Mouse (Mus musculus) lung, adult 2 months (tissue): Measurements from ENCODE around the gene Slc22a16. TPM values are rescaled to one million over a fixed set of nuclear protein-coding genes. Genes with fewer than 3 reads are reported as not detected.

ENCODE experiments used
- DNase-seq: peaks from one replicate; pipeline ENCODE4 v3.0.0; 2022
- H3K4me1 ChIP-seq: fragments of 200-500 bp; 2 replicates; pipeline ENCODE4 v1.6.1; 2011; ENCODE audit warnings: low read length; ENCODE audit not compliant: control insufficient read depth, insufficient read depth
- H3K4me3 ChIP-seq: fragments of 200-500 bp; replicated peaks from 2 replicates; pipeline ENCODE3; 2011; ENCODE audit warnings: low read depth, mild to moderate bottlenecking, control low read depth, low read length; ENCODE audit errors: extremely low read depth
- CTCF ChIP-seq: fragments of 200-500 bp; IDR thresholded peaks from 2 replicates; pipeline ENCODE4 v1.5.1; 2011; ENCODE audit warnings: mild to moderate bottlenecking, low read length, control low read depth; ENCODE audit not compliant: insufficient read depth
- POLR2A ChIP-seq: fragments of 200-500 bp; IDR thresholded peaks from 2 replicates; pipeline ENCODE4 v1.6.1; 2011; ENCODE audit warnings: low read depth, mild to moderate bottlenecking, control low read depth, low read length, borderline replicate concordance; ENCODE audit errors: extremely low read depth
- WGBS: fragments of 180-500 bp; shearing (Covaris S2); methylation state at CpG from one replicate; pipeline ENCODE4 v1.1.7; 2018; 5-methylcytosine and 5-hydroxymethylcytosine counted together
- polyA plus RNA-seq: library from polyadenylated mRNA; depleted of rRNA; stranded (reverse); fragments of >200 nt; gene quantifications from 2 replicates; pipeline ENCODE4 v1.2.3, GENCODE M21; 2012

The Slc22a16 gene
- polyA plus RNA-seq, 1 experiment = not detected

DNA sequence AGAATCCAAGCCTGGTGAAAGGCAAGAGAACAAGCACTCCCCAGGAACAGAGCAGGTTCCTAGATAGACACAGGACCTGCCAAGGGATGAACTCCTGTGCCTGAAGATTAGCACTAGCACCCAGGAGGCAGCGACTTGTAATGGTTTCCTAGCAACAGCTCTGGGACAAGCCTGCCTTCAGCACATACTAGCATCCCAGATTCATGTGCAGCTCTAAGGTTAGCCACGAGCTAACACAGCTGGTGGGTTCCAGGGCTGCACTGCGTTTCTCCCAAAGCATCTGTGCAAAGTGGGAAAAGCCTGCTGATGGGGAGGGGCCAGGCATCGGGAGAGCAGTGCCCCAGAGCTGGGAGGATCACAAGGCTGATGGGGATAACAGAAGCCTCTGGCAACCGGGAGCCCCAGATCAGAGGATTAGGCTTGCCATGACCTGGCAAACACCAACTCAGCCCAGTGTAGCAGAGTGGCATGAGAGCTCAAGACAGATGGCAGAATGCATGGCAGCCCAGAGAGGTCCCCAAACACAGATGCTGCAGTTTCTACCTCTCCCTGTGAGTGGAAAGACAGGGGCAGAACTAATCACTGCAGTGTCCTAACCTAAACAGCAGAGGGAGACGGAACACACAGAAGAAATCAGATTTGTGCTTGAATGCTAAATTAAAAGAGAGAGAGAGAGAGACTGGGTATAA, 34.7 kb downstream of the Slc22a16 start:
- TF ChIP-seq CTCF (no peak), POLR2A (no peak)
- DNase-seq = no peak
- 51% methylated on average over 6 of the region's 6 CpGs for WGBS
- Histone ChIP-seq H3K4me3 (no peak overlapping the region), H3K4me1 (no peaks in the 10 kb centered on the region)

DNA sequence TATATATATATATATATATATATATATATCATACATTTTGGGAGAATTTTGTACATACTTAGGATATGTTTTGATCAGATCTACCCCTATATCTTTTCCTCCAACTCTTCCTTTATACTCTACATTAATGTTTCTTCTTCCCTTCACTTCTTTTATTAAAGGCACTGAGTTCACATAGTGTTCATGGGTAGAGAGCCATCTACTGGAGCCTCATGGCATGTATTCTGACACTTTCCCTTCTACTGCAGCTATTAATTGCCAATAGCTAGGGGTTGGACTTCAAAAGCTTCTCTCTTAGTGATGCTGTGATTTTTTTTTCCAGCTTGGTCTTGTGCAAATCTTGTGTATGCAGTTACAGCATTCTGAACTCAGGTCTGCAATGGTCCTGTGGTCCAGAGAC, 47.8 kb downstream of the Slc22a16 start:
- H3K4me3 ChIP-seq = no peak overlapping the region
- no peak for TF ChIP-seq CTCF
- no peak for TF ChIP-seq POLR2A
- no peak for DNase-seq

DNA sequence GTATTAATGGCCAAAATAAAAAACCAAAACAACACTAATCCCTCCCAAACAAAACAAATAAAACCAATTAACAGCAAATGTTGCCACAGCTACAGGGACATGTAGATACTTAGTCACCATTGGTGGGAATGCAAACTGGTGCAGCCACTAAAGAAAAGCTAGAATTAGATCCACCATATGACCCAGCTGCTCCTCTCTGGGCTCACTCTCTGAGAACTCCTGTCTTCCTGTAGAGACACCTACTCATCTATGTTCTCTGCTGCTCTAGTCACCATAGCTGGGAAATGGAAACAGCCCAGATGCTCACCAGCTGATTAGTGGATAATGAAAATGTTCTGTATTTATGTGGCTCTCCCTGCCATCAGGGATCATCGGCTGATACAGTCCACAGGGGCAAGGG, 49.6 kb downstream of the Slc22a16 start:
- no peak for DNase-seq
- WGBS = 77% methylated on average over 1 of the region's 1 CpGs
- no peak overlapping the region for H3K4me3 ChIP-seq
- no peaks in the 10 kb centered on the region for H3K4me1 ChIP-seq
- TF ChIP-seq POLR2A (no peak), CTCF (no peak)

More for the DNA sequence above, 47.8 kb downstream of the Slc22a16 start:
- no peaks in the 10 kb centered on the region for H3K4me1 ChIP-seq

DNA sequence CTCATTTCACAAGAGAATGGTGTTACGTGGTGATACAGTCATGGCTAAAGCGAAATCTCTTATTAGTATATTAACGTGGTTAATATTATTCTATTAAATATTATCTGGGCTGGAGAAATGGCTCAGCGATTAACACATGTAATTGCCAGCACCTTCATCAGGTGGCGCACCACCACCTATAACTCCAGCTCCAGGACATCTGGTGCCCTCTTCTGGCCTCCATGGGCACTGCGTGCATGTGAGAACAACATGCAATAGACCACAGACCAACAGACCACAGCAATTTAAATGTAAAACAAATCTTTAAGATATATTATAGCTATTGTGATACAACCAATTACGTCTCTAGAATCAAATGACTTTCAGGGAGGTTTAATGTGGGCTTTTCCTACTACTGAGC, 59.0 kb downstream of the Slc22a16 start:
- 75% methylated on average over 7 of the region's 7 CpGs for WGBS
- TF ChIP-seq POLR2A (no peak), CTCF (peak; percentile 71)
- peak; percentile 32 for DNase-seq
- H3K4me3 ChIP-seq = no peak overlapping the region
- no peaks in the 10 kb centered on the region; the same call in 1 of the 2 replicates for H3K4me1 ChIP-seq

DNA sequence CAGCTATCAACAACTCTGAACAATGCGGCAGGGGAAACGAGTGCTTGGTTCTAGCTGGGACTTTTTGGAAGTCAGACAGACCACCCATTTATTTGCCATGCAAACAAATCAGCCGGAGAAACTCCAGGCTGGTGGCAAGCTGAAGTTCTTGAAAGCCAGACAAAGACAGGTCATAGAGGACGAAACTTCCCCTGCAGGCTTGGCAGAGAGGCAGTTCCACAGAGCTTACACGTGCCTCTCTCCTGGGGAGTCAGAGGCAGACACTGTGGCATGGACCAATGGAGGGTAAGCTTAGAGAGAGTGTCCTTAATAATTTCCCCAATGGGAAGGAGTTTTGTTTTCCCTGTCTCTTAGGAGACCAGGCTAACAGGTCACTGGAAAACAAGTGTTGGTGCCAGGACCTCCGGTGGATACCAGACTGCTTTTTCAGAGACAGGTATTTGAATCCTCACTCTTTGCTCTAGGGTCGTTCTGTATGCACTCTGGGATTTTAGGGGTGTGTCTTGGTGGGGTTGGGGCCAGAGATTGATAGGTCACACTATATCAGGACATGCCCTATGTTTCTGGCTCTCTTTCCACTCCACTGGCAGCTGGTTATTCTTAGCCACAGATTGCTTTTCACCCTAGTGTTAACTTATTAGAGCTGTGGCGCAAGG, 59.6 kb downstream of the Slc22a16 start, which contains the start of gene Ddo:
Gene Ddo, plus strand, starts transcription at position 356 of the 656 bp plus-strand sequence.
- Histone ChIP-seq H3K4me3 (peak within 1 kb of the TSS; percentile 53), H3K4me1 (no peaks in the 10 kb centered on the region; the same call in 1 of the 2 replicates)
- no peak for TF ChIP-seq CTCF
- no peak for TF ChIP-seq POLR2A
- DNase-seq = peak; percentile 39
- 50% methylated on average over 8 of the region's 8 CpGs for WGBS

DNA sequence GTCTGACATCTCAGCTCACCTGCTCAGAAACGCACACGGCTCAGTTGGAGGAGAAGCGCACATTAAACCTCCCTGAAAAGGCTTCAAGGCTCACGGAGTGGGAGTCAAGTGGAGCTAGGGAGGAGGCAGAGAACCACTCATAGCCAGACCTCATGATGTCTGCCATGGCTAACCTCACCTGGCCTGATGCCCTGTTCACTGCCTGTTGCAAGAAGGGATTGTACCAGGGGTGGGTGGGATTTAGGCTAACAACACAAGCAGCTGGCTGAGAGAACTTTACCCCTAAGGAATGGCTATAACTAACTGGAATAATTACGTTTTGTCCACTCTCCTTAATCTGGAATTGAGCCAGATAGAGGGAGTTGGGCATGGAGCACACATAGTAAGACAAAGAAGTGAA, 60.3 kb downstream of the Slc22a16 start:
- Histone ChIP-seq H3K4me3 (peak overlapping the region; percentile 53), H3K4me1 (no peaks in the 10 kb centered on the region; the same call in 1 of the 2 replicates)
- TF ChIP-seq POLR2A (no peak), CTCF (no peak)
- peak; percentile 33 for DNase-seq
- WGBS = 42% methylated on average over 5 of the region's 5 CpGs

DNA sequence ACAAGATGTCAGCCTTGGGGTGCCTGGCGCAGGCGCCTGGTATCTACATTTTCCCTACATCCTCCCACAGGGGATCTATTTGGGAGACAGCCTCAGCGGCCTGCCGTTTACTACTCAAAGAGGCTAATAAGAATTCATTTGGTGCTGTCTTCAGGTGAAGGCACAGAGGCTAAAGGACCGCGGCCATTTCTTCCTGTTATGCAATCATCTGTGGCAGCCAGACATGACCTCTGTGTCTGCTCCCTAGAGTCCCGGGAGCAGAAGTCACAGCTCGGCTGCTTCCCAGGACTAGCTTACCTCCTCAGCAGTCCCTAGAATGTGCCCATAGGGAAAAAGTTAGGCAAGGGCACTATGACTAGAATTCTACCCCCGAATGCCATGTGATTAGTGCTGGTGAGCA, 60.8 kb downstream of the Slc22a16 start:
- no peak for DNase-seq
- H3K4me3 ChIP-seq = no peak overlapping the region
- TF ChIP-seq POLR2A = no peak
- no peak for TF ChIP-seq CTCF
- WGBS = 64% methylated on average over 9 of the region's 9 CpGs
- no peaks in the 10 kb centered on the region; the same call in 1 of the 2 replicates for H3K4me1 ChIP-seq

DNA sequence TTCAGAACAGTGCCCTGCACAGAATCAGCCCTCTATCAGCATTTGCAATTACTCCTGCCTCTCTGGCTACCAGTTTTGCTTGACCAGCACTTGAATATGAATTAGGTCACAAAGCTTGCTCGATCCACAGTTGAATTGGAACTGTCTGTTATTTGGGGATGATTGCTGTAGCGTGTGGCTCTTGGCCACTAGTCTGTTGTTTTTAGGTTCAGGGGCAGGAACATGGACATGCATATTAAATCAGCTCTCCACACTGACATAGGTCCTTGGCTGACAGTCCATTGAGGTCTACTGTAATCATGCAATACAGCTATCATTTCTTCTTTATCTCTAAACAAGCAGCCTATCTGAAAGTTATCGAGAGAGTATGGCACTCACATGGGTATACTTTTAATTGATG, 62.0 kb downstream of the Slc22a16 start:
- TF ChIP-seq CTCF = no peak
- TF ChIP-seq POLR2A = no peak
- H3K4me1 ChIP-seq = no peaks in the 10 kb centered on the region; the same call in 1 of the 2 replicates
- WGBS = 80% methylated on average over 3 of the region's 3 CpGs
- no peak for DNase-seq
- no peak overlapping the region for H3K4me3 ChIP-seq

DNA sequence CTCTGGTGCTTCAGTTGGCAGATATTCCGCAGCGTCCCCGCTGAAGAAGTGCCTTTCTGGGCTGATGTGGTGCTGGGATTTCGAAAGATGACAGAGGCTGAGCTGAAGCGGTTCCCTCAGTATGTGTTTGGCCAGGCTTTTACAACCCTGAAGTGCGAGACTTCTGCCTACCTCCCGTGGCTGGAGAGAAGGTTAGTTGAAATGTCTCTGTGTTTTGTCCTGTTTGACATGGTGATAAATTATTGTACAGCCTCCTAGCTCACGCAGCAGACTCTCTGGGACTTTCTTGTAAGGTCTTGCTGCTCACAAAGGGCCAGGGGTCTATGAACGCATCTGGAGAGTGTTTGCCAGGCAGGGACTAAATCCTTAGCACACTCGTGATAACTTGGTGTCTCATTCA, 67.2 kb downstream of the Slc22a16 start:
- 46% methylated on average over 10 of the region's 10 CpGs for WGBS
- no peak for TF ChIP-seq CTCF
- no peak for TF ChIP-seq POLR2A
- Histone ChIP-seq H3K4me1 (no peaks in the 10 kb centered on the region), H3K4me3 (no peak overlapping the region)
- DNase-seq = no peak

DNA sequence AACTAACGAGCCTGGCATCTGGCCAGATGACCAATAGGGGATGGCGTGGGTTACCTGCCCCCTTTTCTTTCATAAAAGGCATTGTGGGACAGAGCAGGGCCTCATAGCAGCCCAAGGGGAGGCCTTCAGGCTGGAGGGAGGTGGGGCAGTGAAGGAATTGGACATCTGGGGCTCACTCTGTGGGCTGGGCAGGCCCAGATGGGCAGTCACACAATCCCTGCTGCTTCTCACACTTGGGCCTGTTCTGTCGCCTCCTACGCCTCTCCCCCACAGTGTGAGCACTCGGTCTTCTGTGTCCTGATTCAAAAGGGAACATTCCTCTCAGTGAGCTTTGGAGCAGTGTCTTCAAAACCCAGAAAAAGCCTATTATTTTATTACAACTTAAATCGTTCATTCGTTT, 68.1 kb downstream of the Slc22a16 start:
- Histone ChIP-seq H3K4me3 (no peak overlapping the region), H3K4me1 (no peaks in the 10 kb centered on the region)
- 69% methylated on average over 7 of the region's 7 CpGs for WGBS

More for the DNA sequence above, 68.1 kb downstream of the Slc22a16 start:
- no peak for TF ChIP-seq CTCF
- no peak for TF ChIP-seq POLR2A
- DNase-seq = no peak
